Mouse (Mus musculus) kidney, adult 2 months (tissue): ENCODE data around the gene Trim47. TPM values are rescaled to one million over a fixed set of nuclear protein-coding genes. Genes with fewer than 3 reads are reported as not detected.

Source experiments
- DNase-seq: peaks from one replicate; pipeline ENCODE4 v3.0.0; 2021
- H3K27ac ChIP-seq: fragments of 200-500 bp; 2 replicates; pipeline ENCODE4 v1.5.1; 2012; ENCODE audit warnings: low read depth, low read length, control low read depth, inconsistent platforms; ENCODE audit not compliant: insufficient read depth
- H3K27me3 ChIP-seq: fragments of 200-500 bp; replicated peaks from 2 replicates; pipeline ENCODE4 v1.6.1; 2012; ENCODE audit warnings: mild to moderate bottlenecking, moderate library complexity, low read length, inconsistent platforms; ENCODE audit not compliant: control insufficient read depth, insufficient read depth
- H3K36me3 ChIP-seq: fragments of 200-500 bp; 2 replicates; pipeline ENCODE4 v1.6.1; 2012; ENCODE audit warnings: mild to moderate bottlenecking, moderate library complexity, low read length, inconsistent platforms; ENCODE audit not compliant: control insufficient read depth, insufficient read depth
- H3K4me1 ChIP-seq: fragments of 200-500 bp; 2 replicates; pipeline ENCODE4 v1.6.1; 2011; ENCODE audit warnings: low read length; ENCODE audit not compliant: control insufficient read depth, insufficient read depth
- H3K4me3 ChIP-seq: fragments of 200-500 bp; 2 replicates; pipeline ENCODE4 v1.5.1; 2011; ENCODE audit warnings: mild to moderate bottlenecking, low read depth, low read length, control low read depth; ENCODE audit not compliant: insufficient read depth
- CTCF ChIP-seq: fragments of 200-500 bp; conservative IDR thresholded peaks from 2 replicates; pipeline ENCODE4 v1.5.1; 2011; ENCODE audit warnings: low read depth, mild to moderate bottlenecking, control low read depth, low read length, moderate library complexity, mixed read lengths; ENCODE audit not compliant: insufficient read depth, insufficient read length
- POLR2A ChIP-seq: fragments of 200-500 bp; IDR thresholded peaks from one replicate; pipeline ENCODE4 v1.6.1; 2011; ENCODE audit warnings: low read depth, low read length, control low read depth
- WGBS: fragments of 180-500 bp; shearing (Covaris S2); methylation state at CpG from one replicate; pipeline ENCODE4 v1.1.7; 2018; 5-methylcytosine and 5-hydroxymethylcytosine counted together
- polyA plus RNA-seq: library from polyadenylated mRNA; depleted of rRNA; stranded (reverse); fragments of >200 nt; gene quantifications from 2 replicates; pipeline ENCODE4 v1.2.3, GENCODE M21; 2012

Gene Trim47
- polyA plus RNA-seq, 1 experiment, result 34.9 TPM

DNA sequence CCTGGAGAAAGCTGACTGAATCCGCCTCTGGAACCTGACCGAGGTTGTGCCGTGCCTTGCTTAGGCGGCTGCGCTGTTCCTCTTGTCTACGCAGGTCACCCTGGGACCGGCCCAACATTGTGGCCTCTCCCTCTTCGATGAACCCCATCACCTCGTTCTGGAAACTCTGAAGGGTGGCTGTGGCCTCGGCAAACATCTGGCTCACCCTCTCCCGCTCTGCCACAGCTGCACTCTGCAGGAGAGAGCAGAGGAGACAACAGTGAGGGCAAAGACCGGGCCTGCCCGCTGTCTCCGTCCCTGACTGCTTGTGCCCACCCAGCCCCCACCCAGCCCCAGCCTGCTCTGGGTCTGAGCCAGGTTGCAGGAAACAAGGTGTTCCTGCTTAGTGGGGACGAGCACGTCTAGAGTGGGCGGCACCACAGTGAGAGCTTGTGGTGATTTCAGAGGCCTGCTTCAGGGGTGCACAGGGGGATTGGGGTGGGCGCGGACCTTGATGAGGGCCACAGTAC lies 19.2 kb downstream of the Trim47 start:
- DNase-seq, result peak; percentile 75
- H3K4me3 ChIP-seq, result peak overlapping the region; percentile 90
- H3K27me3 ChIP-seq, result no peaks in the 10 kb centered on the region
- WGBS, result 29% methylated on average over 19 of the region's 19 CpGs
- peaks cover 2% of the 10 kb centered on the region; the same call in 1 of the 2 replicates for H3K36me3 ChIP-seq
- peaks cover 39% of the 10 kb centered on the region for H3K4me1 ChIP-seq
- peak overlapping the region; percentile 91 for H3K27ac ChIP-seq
- TF ChIP-seq POLR2A, result no peak
- no peak for TF ChIP-seq CTCF

DNA sequence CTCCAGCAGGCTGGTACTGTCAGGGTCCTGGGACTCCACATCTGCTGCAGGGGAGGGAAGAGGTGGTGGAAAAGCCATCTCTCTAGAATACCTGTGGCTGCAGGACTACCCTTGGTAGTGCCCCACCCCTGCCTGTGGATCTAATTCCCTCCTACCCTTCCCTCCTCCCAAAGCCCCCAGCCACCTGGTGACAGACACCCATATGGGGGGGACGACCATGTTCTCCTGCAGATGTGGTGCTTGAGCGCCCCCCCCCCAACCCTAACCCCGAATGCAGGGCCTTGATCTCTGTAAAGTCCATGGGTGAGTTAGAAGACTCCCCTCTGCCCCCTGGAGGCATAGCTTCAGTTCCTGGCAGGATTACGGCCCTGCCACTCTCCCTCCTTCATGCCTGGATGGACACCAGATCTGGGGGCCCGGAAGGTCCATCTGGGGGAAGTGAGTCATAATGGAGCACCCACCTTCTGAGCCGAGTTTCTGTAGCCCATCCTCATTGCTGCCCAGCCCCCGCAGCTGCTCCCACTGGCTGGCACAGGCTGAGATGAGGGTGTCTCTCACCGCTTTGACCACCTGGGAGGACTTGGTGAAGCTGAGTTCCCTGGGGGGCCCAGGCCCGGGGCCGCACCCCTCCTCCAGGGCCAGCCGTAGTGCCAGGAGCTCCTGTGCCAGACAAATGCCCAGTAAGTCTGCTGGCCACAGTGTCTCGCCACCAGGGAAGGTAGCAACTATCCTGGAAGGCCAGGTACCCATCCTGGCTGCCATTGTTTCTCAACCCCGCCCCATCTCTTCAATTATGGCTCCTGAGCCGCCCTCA lies 19.8 kb downstream of the Trim47 start:
- Histone ChIP-seq H3K4me1 (peaks cover 43% of the 10 kb centered on the region), H3K36me3 (peaks cover 2% of the 10 kb centered on the region; the same call in 1 of the 2 replicates), H3K27ac (peak overlapping the region; percentile 91), H3K27me3 (no peaks in the 10 kb centered on the region), H3K4me3 (peak overlapping the region; percentile 90)
- DNase-seq, result peak; percentile 56
- TF ChIP-seq POLR2A (no peak), CTCF (peak; percentile 35; the same call in 1 of the 2 replicates)
- 30% methylated on average over 14 of the region's 14 CpGs for WGBS

DNA sequence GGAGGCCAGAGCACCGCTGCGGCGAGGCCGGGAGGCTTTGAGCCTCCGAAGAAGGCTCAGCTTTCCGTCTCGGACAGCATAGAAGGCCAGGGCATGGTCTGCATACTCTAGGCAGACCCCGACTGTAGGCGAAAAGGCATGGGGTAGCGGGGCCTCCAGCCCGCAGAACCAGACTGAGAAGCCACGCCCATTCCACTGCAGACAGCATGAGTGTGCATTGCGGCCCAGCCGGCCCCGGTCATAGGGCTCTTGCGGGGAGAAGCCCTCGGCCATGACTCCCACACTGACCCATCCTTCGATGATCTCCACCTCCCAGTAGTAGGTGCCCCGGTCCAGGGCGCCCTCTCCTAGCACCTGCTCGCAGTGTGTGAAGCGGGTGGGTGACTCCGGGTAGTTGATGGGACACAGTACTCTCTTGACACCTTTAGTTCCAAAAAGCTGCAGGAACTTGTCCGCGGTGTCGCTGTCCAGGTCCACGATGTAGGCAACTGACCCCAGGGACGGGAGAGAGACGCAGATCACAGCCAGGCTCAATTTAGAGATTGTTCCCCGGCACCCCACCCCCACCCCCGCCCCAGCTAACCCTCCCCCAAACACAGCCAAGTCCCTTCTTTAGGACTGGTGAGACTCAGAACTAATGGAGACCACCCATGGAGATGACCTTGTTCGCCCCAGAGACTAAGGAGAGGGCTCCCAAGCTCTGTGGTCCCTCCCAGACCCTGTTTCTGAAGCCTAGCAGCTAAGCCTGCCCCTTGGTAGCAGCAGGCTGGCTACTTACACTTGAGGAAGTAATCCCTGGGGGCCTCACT lies 20.7 kb downstream of the Trim47 start:
- no peak for TF ChIP-seq POLR2A
- TF ChIP-seq CTCF, result no peak
- H3K4me1 ChIP-seq, result peaks cover 49% of the 10 kb centered on the region
- peak overlapping the region; percentile 66 for H3K27ac ChIP-seq
- no peak overlapping the region; the same call in 1 of the 2 replicates for H3K4me3 ChIP-seq
- DNase-seq, result peak; percentile 29
- 58% methylated on average over 32 of the region's 32 CpGs for WGBS
- no peaks in the 10 kb centered on the region for H3K27me3 ChIP-seq
- H3K36me3 ChIP-seq, result peaks cover 2% of the 10 kb centered on the region; the same call in 1 of the 2 replicates

DNA sequence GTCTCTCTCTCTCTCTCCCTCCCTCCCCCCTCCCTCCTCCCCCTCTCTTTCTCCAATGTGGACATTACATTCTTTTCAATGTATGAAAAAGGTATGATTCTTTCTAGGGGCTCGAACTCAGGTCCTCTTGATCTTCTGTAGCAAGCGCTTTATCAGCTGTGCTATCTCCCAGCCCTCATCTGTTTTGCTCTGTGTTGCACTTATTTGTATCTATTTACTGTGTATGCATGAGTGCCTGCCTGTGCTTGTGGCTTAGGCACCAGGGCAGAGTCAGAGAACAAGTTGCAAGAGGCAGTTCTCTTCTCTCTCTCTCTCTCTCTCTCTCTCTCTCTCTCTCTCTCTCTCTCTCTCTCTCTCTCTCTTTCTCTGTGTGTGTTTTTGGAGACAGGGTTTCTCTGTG lies 21.9 kb downstream of the Trim47 start:
- Histone ChIP-seq H3K4me3 (no peak overlapping the region), H3K4me1 (peaks cover 58% of the 10 kb centered on the region), H3K27ac (peak overlapping the region; percentile 18), H3K27me3 (no peaks in the 10 kb centered on the region), H3K36me3 (peaks cover 2% of the 10 kb centered on the region; the same call in 1 of the 2 replicates)
- DNase-seq, result peak; percentile 51
- 81% methylated on average over 2 of the region's 2 CpGs for WGBS
- no peak for TF ChIP-seq POLR2A
- no peak for TF ChIP-seq CTCF

DNA sequence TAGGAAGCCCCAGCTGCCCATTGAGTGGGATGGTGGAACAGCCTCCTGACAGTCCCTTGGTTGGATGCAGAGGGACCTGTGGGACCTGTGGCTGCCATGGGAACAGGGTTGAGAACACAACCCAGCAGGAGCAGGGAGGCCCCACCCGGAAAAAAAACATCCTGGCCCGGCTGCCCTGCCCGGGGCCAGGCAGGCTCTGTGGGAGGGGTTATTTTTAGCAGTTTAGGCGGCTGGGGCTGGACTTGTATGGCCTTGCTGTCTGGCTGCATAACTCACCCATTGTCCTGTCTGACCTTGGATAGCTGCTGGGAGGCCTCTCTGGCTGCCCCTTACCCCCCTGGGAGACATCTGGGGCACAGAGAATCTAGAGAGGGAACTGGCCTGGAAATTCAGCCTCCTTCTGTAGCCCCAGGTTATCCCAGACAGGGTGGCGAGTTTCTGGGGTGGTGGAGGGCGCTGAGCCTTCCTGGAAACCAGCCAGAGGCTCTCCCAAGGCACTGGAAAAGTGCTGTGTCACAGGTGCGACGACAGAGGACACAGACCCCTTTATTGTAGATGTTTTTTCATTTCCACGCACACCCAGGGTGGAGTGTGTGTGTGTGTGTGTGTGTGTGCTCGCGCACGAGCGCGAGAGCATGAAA lies 22.9 kb downstream of the Trim47 start:
- Histone ChIP-seq H3K36me3 (peaks cover 2% of the 10 kb centered on the region; the same call in 1 of the 2 replicates), H3K27ac (peak overlapping the region; percentile 91), H3K4me3 (no peak overlapping the region), H3K27me3 (no peaks in the 10 kb centered on the region), H3K4me1 (peaks cover 61% of the 10 kb centered on the region)
- TF ChIP-seq CTCF, result no peak
- no peak for TF ChIP-seq POLR2A
- WGBS, result 13% methylated on average over 14 of the region's 14 CpGs
- DNase-seq, result peak; percentile 95

DNA sequence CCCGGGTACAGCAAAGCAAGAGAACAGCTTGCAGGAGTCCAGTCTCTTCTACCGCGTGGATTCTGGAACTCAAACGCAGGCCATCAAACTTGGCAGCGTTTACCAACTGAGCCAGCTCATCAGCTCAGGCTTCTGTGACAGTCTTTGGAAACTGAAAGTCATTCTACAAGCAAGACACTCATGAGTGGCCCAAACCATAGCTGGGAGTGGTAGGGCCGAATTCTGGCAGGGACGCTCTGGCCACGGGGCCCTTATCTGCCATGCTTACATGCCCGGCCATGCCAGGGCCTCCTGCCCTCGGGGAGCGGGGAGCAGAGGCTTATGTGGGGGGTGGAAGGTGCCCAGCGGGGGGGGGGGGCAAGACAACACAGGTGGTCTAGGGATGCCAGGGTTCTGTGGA lies 23.4 kb downstream of the Trim47 start:
- TF ChIP-seq POLR2A, result no peak
- TF ChIP-seq CTCF, result no peak
- no peaks in the 10 kb centered on the region for H3K27me3 ChIP-seq
- H3K27ac ChIP-seq, result peak overlapping the region; percentile 91
- WGBS, result 37% methylated on average over 12 of the region's 12 CpGs
- H3K4me1 ChIP-seq, result peaks cover 65% of the 10 kb centered on the region
- no peak overlapping the region for H3K4me3 ChIP-seq
- DNase-seq, result peak; percentile 51
- H3K36me3 ChIP-seq, result peaks cover 2% of the 10 kb centered on the region; the same call in 1 of the 2 replicates
